Mouse (Mus musculus): ENCODE measurements around the gene Wipf1.

GRCm38 (mm10) chr2:73425822-73426221 lies 103.7 kb downstream of the Wipf1 start:
- no peak for TF ChIP-seq POLR2A (IDR thresholded peaks at IDR 0.05; ENCODE audit: low read depth, low read length)
- no peak for TF ChIP-seq CTCF (IDR thresholded peaks at IDR 0.05; ENCODE audit: borderline replicate concordance, insufficient read depth, low read length)
